Mouse (Mus musculus) forebrain, embryonic 11.5 days (tissue): ENCODE data around the gene Rab11b. TPM values are rescaled to one million over a fixed set of nuclear protein-coding genes. Genes with fewer than 3 reads are reported as not detected.

Experiments
- ATAC-seq: fragments of 200-750 bp; cut with Nextera tagmentation; replicated peaks from 2 replicates; pipeline ENCODE4 v1.8.0; 2017; ENCODE audit warnings: moderate TSS enrichment; ENCODE audit not compliant: low FRiP score
- DNase-seq: peaks from one replicate; pipeline ENCODE4 v3.0.0-alpha.2; 2017; ENCODE audit warnings: low spot score
- H3K27ac ChIP-seq: fragments of 300-500 bp; sonication (generic); 2 replicates; pipeline ENCODE4 v1.5.1; 2014; ENCODE audit warnings: low read depth, low read length
- H3K27me3 ChIP-seq: fragments of 300-500 bp; sonication (generic); 2 replicates; pipeline ENCODE4 v1.6.1; 2014; ENCODE audit warnings: mild to moderate bottlenecking, low read length, mixed read lengths; ENCODE audit not compliant: control insufficient read depth, insufficient read depth
- H3K36me3 ChIP-seq: fragments of 300-500 bp; sonication (generic); 2 replicates; pipeline ENCODE4 v1.6.1; 2014; ENCODE audit warnings: mild to moderate bottlenecking, low read length, moderate library complexity, mixed read lengths; ENCODE audit not compliant: control insufficient read depth, insufficient read depth
- H3K4me1 ChIP-seq: fragments of 300-500 bp; sonication (generic); replicated peaks from 2 replicates; pipeline ENCODE4 v1.6.1; 2014; ENCODE audit warnings: low read length, mixed read lengths; ENCODE audit not compliant: control insufficient read depth, insufficient read depth
- H3K4me2 ChIP-seq: fragments of 300-500 bp; sonication (generic); 2 replicates; pipeline ENCODE4 v1.6.1; 2014; ENCODE audit warnings: low read depth, mild to moderate bottlenecking, low read length, moderate library complexity, mixed read lengths; ENCODE audit not compliant: severe bottlenecking
- H3K4me3 ChIP-seq: fragments of 300-500 bp; sonication (generic); 2 replicates; pipeline ENCODE4 v1.5.1; 2014; ENCODE audit warnings: low read depth, low read length
- H3K9ac ChIP-seq: fragments of 300-500 bp; sonication (generic); 2 replicates; pipeline ENCODE4 v1.6.1; 2014; ENCODE audit warnings: low read length
- H3K9me3 ChIP-seq: fragments of 300-500 bp; sonication (generic); 2 replicates; pipeline ENCODE4 v1.6.1; 2016; ENCODE audit warnings: low read length, mixed read lengths; ENCODE audit not compliant: control insufficient read depth
- WGBS: fragments of 180-500 bp; shearing (Covaris S2); extraction: QIAGEN DNeasy Blood & Tissue Kit; methylation state at CpG from one replicate; pipeline ENCODE4 v1.1.7; 2014; 5-methylcytosine and 5-hydroxymethylcytosine counted together
- polyA plus RNA-seq: library from polyadenylated mRNA; unstranded; fragments of >200 nt; fragmentation: Nextera tagmentation; extraction: Ambion mirVana; gene quantifications from 2 replicates; pipeline ENCODE4 v1.2.1, GENCODE M21; 2014

Gene Rab11b
- polyA plus RNA-seq, result 330 and 338 TPM in 2 replicates

DNA sequence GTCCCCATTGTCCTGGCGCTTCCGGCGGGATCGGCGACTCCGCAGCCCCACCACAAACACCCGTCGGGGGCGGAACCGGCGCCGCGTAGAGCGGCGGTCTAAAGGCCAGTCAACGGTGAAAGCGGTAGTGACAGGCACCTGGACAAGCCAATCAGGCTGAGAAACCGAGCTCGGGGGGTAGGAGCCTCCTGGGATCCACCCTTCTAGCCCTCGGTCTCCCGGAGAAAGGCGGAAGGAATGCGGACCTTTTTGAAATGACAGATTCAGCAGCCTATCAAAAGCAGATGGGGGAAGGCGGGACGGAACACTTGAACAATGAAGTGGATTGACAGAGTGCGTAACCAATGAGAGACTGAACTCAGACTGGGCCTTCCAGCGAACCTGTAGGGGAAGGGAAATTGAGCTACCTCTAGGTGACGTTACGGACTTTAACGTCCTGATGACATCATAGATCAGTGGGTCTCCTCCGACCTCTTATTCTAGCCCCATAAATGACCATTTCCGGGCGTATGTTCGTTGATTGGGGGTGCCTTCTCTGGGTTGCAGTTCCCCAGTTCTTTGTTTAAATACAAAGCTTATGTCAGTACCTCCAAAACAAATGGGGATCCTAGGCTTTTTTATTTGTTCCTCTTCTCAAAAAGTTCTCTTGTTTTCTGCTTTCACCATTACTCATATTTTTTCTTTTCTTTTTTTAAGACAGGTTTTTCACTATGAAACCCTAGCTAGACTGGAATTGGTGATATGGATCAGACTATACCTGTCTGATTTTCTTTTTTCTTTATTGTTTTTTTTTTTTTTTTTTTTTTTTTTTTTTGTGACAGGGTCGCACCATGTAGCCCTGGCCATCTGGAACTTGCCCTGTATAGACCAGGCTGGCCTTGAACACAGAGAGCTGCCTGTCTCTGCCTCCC, at the start of gene Rab11b:
TSS of gene Rab11b (minus strand) at position 276 of the 911 bp plus-strand sequence.
- Histone ChIP-seq H3K4me3 (peak within 1 kb of the TSS; percentile 77), H3K9me3 (no peaks in the 10 kb centered on the region), H3K27me3 (no peaks in the 10 kb centered on the region), H3K36me3 (no peaks in the 10 kb centered on the region; the same call in 1 of the 2 replicates), H3K4me2 (peak within 1 kb of the TSS; percentile 80), H3K9ac (peak within 1 kb of the TSS; percentile 99), H3K4me1 (peaks cover 10% of the 10 kb centered on the region), H3K27ac (peak within 1 kb of the TSS; percentile 98)
- DNase-seq, result peak; percentile 99
- 3% methylated on average over 35 of the region's 35 CpGs for WGBS
- peak; percentile 99 for ATAC-seq

DNA sequence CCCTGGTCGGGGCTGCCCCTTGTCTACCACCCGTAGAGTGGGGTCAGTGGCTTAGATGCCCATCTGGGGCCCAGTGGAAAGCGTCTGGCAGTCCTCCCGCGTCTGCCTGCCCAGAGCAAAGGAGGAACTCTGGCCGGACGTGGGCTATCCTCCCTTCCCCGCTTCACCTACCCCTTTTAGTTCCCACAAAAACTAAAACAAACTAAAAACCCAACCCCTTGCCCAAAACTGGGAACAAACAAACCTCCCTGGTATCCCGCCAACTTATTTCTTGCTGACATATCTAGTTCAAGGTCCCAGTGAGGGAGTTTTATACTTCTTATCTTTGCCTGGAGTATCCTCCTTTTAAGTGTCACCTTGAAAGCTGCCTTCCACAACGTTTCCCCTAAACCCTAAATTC, 47.9 kb upstream of the Rab11b start:
- DNase-seq (no peak), ATAC-seq (no peak)
- H3K36me3 ChIP-seq, result no peaks in the 10 kb centered on the region
- no peak overlapping the region for H3K4me2 ChIP-seq
- H3K4me3 ChIP-seq, result no peak overlapping the region
- no peak overlapping the region for H3K9ac ChIP-seq
- peaks cover 2% of the 10 kb centered on the region; the same call in 1 of the 2 replicates for H3K27me3 ChIP-seq
- H3K9me3 ChIP-seq, result no peaks in the 10 kb centered on the region
- H3K4me1 ChIP-seq, result no peaks in the 10 kb centered on the region
- no peak overlapping the region for H3K27ac ChIP-seq
- WGBS, result 47% methylated on average over 10 of the region's 10 CpGs

DNA sequence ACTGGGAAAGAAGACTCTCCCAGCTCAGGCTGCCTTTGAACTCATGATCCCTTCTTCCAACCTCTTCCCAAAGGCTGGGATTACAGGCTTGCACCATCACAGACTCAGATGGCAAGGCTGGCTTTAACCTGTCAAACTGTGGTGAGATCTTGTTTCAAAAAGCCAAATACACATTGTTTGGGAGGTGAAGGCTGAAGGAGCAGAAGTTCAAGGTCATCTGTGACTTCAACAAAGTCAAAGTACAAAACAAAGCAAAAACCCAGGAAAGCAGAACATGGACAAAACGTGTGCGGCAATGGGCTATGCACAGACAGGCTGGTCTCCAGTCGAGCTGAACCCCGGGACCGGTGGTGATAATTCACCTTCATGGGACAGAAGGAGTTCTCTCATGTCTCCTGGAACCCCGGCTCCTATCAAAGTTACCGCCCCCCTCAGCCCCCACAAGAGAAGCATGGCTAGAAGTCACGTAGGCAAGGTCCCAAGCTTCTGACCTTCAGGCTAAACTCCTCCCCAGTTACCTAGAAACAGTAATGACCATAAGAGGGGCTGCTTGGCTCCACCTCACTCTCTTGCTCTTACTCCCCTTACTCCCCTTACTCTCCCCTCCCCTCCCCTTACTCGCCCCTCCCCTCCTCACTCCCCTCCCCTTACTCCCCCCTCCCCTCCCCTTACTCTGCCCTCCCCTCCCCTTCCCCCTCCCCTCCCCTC, 47.0 kb upstream of the Rab11b start:
- Histone ChIP-seq H3K27ac (no peak overlapping the region), H3K9me3 (no peaks in the 10 kb centered on the region), H3K4me2 (no peak overlapping the region), H3K9ac (no peak overlapping the region), H3K36me3 (no peaks in the 10 kb centered on the region), H3K27me3 (peaks cover 2% of the 10 kb centered on the region; the same call in 1 of the 2 replicates), H3K4me3 (no peak overlapping the region), H3K4me1 (no peaks in the 10 kb centered on the region)
- DNase-seq (no peak), ATAC-seq (no peak)
- 73% methylated on average over 8 of the region's 9 CpGs for WGBS

DNA sequence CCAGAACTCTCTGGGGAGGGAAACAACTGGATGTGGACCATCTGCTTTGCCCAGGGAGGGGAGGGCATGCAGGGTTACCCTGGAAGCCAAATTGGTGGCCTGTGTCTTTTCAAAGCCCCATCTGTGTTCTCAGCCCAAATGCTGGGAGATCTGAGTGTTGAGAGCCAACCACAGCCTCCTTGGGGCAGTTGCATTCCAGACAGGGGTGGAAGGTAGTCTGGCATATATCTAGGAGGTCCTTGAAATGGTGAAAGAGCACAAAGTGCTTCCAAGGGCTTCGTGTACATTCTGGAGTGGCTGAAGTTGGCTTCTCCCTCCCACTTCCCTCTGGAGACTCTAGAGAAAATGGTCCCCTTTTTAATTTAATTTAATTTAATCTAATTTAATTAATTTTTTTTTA, 44.4 kb upstream of the Rab11b start:
- WGBS, result 73% methylated on average over 1 of the region's 1 CpGs
- no peaks in the 10 kb centered on the region for H3K4me1 ChIP-seq
- H3K27ac ChIP-seq, result no peak overlapping the region
- H3K9ac ChIP-seq, result no peak overlapping the region
- H3K9me3 ChIP-seq, result no peaks in the 10 kb centered on the region
- no peaks in the 10 kb centered on the region for H3K36me3 ChIP-seq
- no peak overlapping the region for H3K4me2 ChIP-seq
- no peak overlapping the region for H3K4me3 ChIP-seq
- H3K27me3 ChIP-seq, result no peaks in the 10 kb centered on the region
- ATAC-seq (no peak), DNase-seq (no peak)

DNA sequence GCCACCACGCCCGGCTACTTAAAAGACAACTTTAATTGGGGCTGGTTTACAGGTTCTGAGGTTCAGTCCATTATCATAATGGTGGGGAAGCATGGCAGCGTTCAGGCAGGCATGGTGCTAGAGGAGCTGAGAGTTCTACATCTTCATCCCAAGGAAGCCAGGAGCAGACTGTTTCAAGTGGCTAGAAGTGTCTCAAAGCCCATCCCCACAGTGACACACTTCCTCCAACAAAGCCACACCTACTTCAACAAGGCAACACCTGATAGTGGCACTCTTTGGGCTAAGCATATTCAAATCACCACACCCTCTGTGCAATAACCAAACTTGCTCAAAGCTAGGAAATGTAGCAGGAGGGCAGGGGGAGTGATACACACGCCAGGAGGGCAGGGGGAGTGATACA, 43.9 kb upstream of the Rab11b start:
- no peak overlapping the region for H3K4me2 ChIP-seq
- 57% methylated on average over 4 of the region's 4 CpGs for WGBS
- H3K4me3 ChIP-seq, result no peak overlapping the region
- H3K4me1 ChIP-seq, result no peaks in the 10 kb centered on the region
- no peak overlapping the region for H3K27ac ChIP-seq
- DNase-seq (no peak), ATAC-seq (no peak)
- no peaks in the 10 kb centered on the region for H3K9me3 ChIP-seq
- no peaks in the 10 kb centered on the region for H3K27me3 ChIP-seq
- no peaks in the 10 kb centered on the region for H3K36me3 ChIP-seq
- H3K9ac ChIP-seq, result no peak overlapping the region

DNA sequence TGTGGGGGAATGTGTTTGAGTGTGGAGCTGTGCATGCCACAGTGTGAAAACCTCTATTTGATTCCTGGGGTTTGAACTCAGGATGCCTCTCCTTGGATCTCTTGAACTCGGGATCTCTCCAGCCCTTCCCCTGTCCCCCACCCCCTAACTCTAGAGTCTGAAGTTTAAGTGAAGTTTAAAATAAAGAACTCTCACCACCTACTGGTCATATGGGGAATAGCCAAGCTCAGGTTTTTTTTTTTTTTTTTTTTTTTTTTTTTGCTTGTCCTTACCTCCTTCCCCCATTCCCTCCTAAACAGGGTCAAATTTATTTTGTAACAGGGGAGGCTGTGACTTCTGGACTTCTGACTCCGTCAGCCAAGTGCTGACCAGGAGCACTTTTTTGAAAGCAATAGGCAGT, 41.9 kb upstream of the Rab11b start:
- no peak for DNase-seq
- WGBS, result 9% methylated on average over 2 of the region's 2 CpGs
- Histone ChIP-seq H3K4me3 (no peak overlapping the region), H3K27ac (no peak overlapping the region), H3K9ac (no peak overlapping the region), H3K9me3 (no peaks in the 10 kb centered on the region), H3K4me1 (no peaks in the 10 kb centered on the region), H3K27me3 (no peaks in the 10 kb centered on the region), H3K4me2 (no peak overlapping the region), H3K36me3 (no peaks in the 10 kb centered on the region)
- ATAC-seq, result no peak

DNA sequence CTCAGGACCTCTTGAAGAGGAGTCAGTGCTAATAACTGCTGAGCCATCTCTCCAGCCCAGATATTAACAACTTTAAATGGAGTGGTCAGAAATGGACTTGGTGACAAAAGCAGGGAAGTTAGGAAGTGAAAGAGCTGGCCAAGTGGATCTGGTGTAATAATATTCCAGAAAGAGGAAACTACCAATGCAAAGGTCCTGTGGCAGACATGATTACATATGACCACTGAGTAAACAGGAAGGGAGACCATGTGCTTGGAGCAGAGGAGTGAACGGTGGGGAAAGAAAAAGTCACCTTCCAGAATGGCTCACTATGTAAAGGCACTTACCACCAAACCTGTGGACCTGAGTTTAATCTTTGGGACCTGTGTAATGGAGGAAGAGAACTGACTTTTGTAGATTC, 38.9 kb upstream of the Rab11b start:
- DNase-seq (no peak), ATAC-seq (no peak)
- 66% methylated on average over 1 of the region's 1 CpGs for WGBS
- H3K27me3 ChIP-seq, result no peaks in the 10 kb centered on the region
- H3K9me3 ChIP-seq, result no peaks in the 10 kb centered on the region
- H3K9ac ChIP-seq, result no peak overlapping the region
- H3K4me3 ChIP-seq, result no peak overlapping the region
- no peak overlapping the region for H3K4me2 ChIP-seq
- no peaks in the 10 kb centered on the region for H3K36me3 ChIP-seq
- H3K4me1 ChIP-seq, result no peaks in the 10 kb centered on the region
- H3K27ac ChIP-seq, result no peak overlapping the region

DNA sequence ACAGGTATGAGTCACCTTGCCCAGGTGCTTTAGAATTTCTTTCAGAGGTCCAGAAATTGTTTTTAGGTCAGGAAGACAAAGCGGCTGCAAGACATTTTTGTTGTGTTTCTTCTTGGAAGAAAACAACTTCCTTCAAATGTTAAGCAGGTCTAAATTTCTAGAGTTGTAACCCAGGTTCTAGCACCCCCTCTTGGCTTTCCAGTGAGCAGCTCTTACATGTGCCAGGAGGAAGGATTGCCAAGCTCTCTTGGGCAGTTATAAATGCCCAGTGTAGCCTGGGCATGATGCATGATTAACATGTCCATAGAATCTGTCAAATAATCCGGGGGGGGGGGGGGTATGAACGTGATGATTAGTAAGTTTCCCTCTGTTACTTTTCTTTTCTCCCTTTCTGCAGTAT, 38.0 kb upstream of the Rab11b start:
- no peak overlapping the region for H3K9ac ChIP-seq
- no peaks in the 10 kb centered on the region for H3K36me3 ChIP-seq
- no peaks in the 10 kb centered on the region for H3K27me3 ChIP-seq
- ATAC-seq (no peak), DNase-seq (no peak)
- no peaks in the 10 kb centered on the region for H3K4me1 ChIP-seq
- H3K27ac ChIP-seq, result no peak overlapping the region
- 47% methylated on average over 3 of the region's 3 CpGs for WGBS
- no peaks in the 10 kb centered on the region for H3K9me3 ChIP-seq
- H3K4me3 ChIP-seq, result no peak overlapping the region
- H3K4me2 ChIP-seq, result no peak overlapping the region
